Mouse (Mus musculus) MEL (cell line): ENCODE measurements around the gene Prex1. TPM values are rescaled to one million over a fixed set of nuclear protein-coding genes. Genes with fewer than 3 reads are reported as not detected.

Experiments used
- DNase-seq: peaks from one replicate; pipeline ENCODE4 v3.0.0; 2011; ENCODE audit warnings: low read depth, low spot score
- H3K27ac ChIP-seq: 2 replicates; pipeline ENCODE4 v1.5.1; 2012; ENCODE audit warnings: low read depth, mild to moderate bottlenecking, control low read depth, low read length, moderate library complexity; ENCODE audit not compliant: control insufficient read depth
- H3K27me3 ChIP-seq, 2 experiments: fragments of 150-350 bp in 1 of 2; sonication (generic) in 1 of 2; 2 replicates each; pipeline ENCODE4 v1.6.1; 2012; ENCODE audit warnings: low read length in 2 of 2, mild to moderate bottlenecking in 2 of 2, improper control_type of control experiment in 1 of 2, moderate library complexity in 1 of 2; ENCODE audit not compliant: insufficient read depth in 2 of 2, control insufficient read depth in 1 of 2
- H3K36me3 ChIP-seq, 2 experiments: 2 replicates each; pipeline ENCODE4 v1.6.1; 2012 to 2014; ENCODE audit warnings: low read length in 2 of 2, improper control_type of control experiment in 1 of 2, inconsistent platforms in 1 of 2, mild to moderate bottlenecking in 1 of 2; ENCODE audit not compliant: insufficient read depth in 2 of 2, control insufficient read depth in 1 of 2
- H3K4me1 ChIP-seq, 2 experiments: fragments of 150-350 bp in 1 of 2; sonication (generic) in 1 of 2; 2 replicates each; pipeline ENCODE4 v1.6.1; 2012; ENCODE audit warnings: low read length in 2 of 2, improper control_type of control experiment in 1 of 2, mild to moderate bottlenecking in 1 of 2; ENCODE audit not compliant: insufficient read depth in 2 of 2, control insufficient read depth in 1 of 2
- H3K4me3 ChIP-seq, 2 experiments: fragments of 150-350 bp in 1 of 2; sonication (generic) in 1 of 2; 2 replicates each; pipeline ENCODE4 v1.5.1; 2012; ENCODE audit warnings: low read depth in 2 of 2, low read length in 2 of 2, mild to moderate bottlenecking in 2 of 2, moderate library complexity in 2 of 2, control low read depth in 1 of 2, improper control_type of control experiment in 1 of 2; ENCODE audit not compliant: control insufficient read depth in 1 of 2, insufficient read depth in 1 of 2
- H3K79me2 ChIP-seq: 2 replicates; pipeline ENCODE4 v1.6.1; 2012; ENCODE audit warnings: mild to moderate bottlenecking, low read length, moderate library complexity; ENCODE audit not compliant: control insufficient read depth, poor library complexity, insufficient read depth
- H3K9ac ChIP-seq: 2 replicates; pipeline ENCODE4 v1.6.1; 2012; ENCODE audit warnings: low read depth, mild to moderate bottlenecking, control low read depth, low read length, moderate library complexity; ENCODE audit not compliant: control insufficient read depth, poor library complexity, severe bottlenecking
- H3K9me3 ChIP-seq: fragments of 150-350 bp; sonication (generic); replicated peaks from 2 replicates; pipeline ENCODE4 v1.6.1; 2012; ENCODE audit warnings: mild to moderate bottlenecking, low read length, improper control_type of control experiment, moderate library complexity; ENCODE audit not compliant: insufficient read depth
- CHD1 ChIP-seq: IDR thresholded peaks from 2 replicates; pipeline ENCODE4 v1.6.1; 2012; ENCODE audit warnings: low read depth, mild to moderate bottlenecking, inconsistent platforms, low read length, improper control_type of control experiment
- CHD2 ChIP-seq: IDR thresholded peaks from 2 replicates; pipeline ENCODE4 v1.6.1; 2011; ENCODE audit warnings: low read length, improper control_type of control experiment
- CTCF ChIP-seq, 3 experiments: IDR thresholded peaks in 2 of 3; conservative IDR thresholded peaks in 1 of 3; 2 replicates each; pipeline ENCODE4 v1.5.1; 2011 to 2012; ENCODE audit warnings: low read length in 3 of 3, low read depth in 2 of 3, mild to moderate bottlenecking in 2 of 3, improper control_type of control experiment in 1 of 3, inconsistent platforms in 1 of 3, mixed read lengths in 1 of 3, moderate library complexity in 1 of 3; ENCODE audit not compliant: control insufficient read depth in 1 of 3, insufficient read depth in 1 of 3, poor library complexity in 1 of 3, severe bottlenecking in 1 of 3
- E2F4 ChIP-seq: IDR thresholded peaks from 2 replicates; pipeline ENCODE4 v1.6.1; 2011; ENCODE audit warnings: low read depth, low read length, improper control_type of control experiment, borderline replicate concordance
- ELF1 ChIP-seq: IDR thresholded peaks from 2 replicates; pipeline ENCODE4 v1.6.1; 2014; ENCODE audit warnings: low read depth, mild to moderate bottlenecking, inconsistent platforms, low read length, improper control_type of control experiment, moderate library complexity
- EP300 ChIP-seq, 2 experiments: IDR thresholded peaks; 2 replicates each; pipeline ENCODE4 v1.6.1; 2011; ENCODE audit warnings: improper control_type of control experiment in 2 of 2, low read length in 2 of 2, low read depth in 1 of 2, mild to moderate bottlenecking in 1 of 2
- ETS1 ChIP-seq: IDR thresholded peaks from 2 replicates; pipeline ENCODE4 v1.6.1; 2012; ENCODE audit warnings: low read depth, mild to moderate bottlenecking, inconsistent platforms, low read length, improper control_type of control experiment, moderate library complexity
- GABPA ChIP-seq: IDR thresholded peaks from 2 replicates; pipeline ENCODE4 v1.6.1; 2012; ENCODE audit warnings: low read depth, mild to moderate bottlenecking, inconsistent platforms, low read length, improper control_type of control experiment, moderate library complexity
- GATA1 ChIP-seq: IDR thresholded peaks from 2 replicates; pipeline ENCODE4 v1.6.1; 2011; ENCODE audit warnings: low read depth, low read length, improper control_type of control experiment
- HCFC1 ChIP-seq: IDR thresholded peaks from 2 replicates; pipeline ENCODE4 v1.6.1; 2012; ENCODE audit warnings: low read depth, mild to moderate bottlenecking, inconsistent platforms, low read length, improper control_type of control experiment, moderate library complexity
- JUND ChIP-seq: IDR thresholded peaks from 2 replicates; pipeline ENCODE4 v1.6.1; 2011; ENCODE audit warnings: low read depth, mild to moderate bottlenecking, improper control_type of control experiment, low read length
- MAFK ChIP-seq: IDR thresholded peaks from 2 replicates; pipeline ENCODE4 v1.6.1; 2011; ENCODE audit warnings: low read depth, mild to moderate bottlenecking, low read length, improper control_type of control experiment, borderline replicate concordance
- MAZ ChIP-seq: IDR thresholded peaks from 2 replicates; pipeline ENCODE4 v1.6.1; 2012; ENCODE audit warnings: low read depth, mild to moderate bottlenecking, inconsistent platforms, low read length, improper control_type of control experiment
- MEF2A ChIP-seq: IDR thresholded peaks from 2 replicates; pipeline ENCODE4 v1.6.1; 2014; ENCODE audit warnings: low read depth, mild to moderate bottlenecking, inconsistent platforms, low read length, improper control_type of control experiment; ENCODE audit not compliant: poor library complexity, insufficient replicate concordance, severe bottlenecking; ENCODE audit errors: extremely low read depth
- MXI1 ChIP-seq: IDR thresholded peaks from 2 replicates; pipeline ENCODE4 v1.6.1; 2011; ENCODE audit warnings: mild to moderate bottlenecking, low read depth, low read length, improper control_type of control experiment
- MYC ChIP-seq: IDR thresholded peaks from 2 replicates; pipeline ENCODE4 v1.6.1; 2011; ENCODE audit warnings: low read depth, mild to moderate bottlenecking, low read length, improper control_type of control experiment, moderate library complexity
- NELFE ChIP-seq: IDR thresholded peaks from 2 replicates; pipeline ENCODE4 v1.6.1; 2011; ENCODE audit warnings: low read depth, low read length, improper control_type of control experiment
- NRF1 ChIP-seq: IDR thresholded peaks from 2 replicates; pipeline ENCODE4 v1.6.1; 2014; ENCODE audit warnings: low read depth, mild to moderate bottlenecking, inconsistent platforms, low read length, improper control_type of control experiment, moderate library complexity; ENCODE audit not compliant: poor library complexity, insufficient read depth, severe bottlenecking
- POLR2A ChIP-seq, 2 experiments: IDR thresholded peaks; 2 replicates each; pipeline ENCODE4 v1.6.1; 2011 to 2012; ENCODE audit warnings: low read length in 2 of 2, mild to moderate bottlenecking in 2 of 2, control low read depth in 1 of 2, improper control_type of control experiment in 1 of 2, low read depth in 1 of 2, moderate library complexity in 1 of 2; ENCODE audit not compliant: control insufficient read depth in 1 of 2, insufficient read depth in 1 of 2, poor library complexity in 1 of 2
- POLR2AphosphoS2 ChIP-seq: IDR thresholded peaks from 2 replicates; pipeline ENCODE4 v1.6.1; 2011; ENCODE audit warnings: low read length, improper control_type of control experiment
- POLR2AphosphoS5 ChIP-seq: IDR thresholded peaks from 2 replicates; pipeline ENCODE4 v1.6.1; 2012; ENCODE audit warnings: low read depth, borderline replicate concordance, mild to moderate bottlenecking, inconsistent platforms, low read length, moderate library complexity, mixed read lengths
- RCOR1 ChIP-seq: IDR thresholded peaks from 2 replicates; pipeline ENCODE4 v1.6.1; 2012; ENCODE audit warnings: low read depth, mild to moderate bottlenecking, inconsistent platforms, low read length, improper control_type of control experiment
- SIN3A ChIP-seq: IDR thresholded peaks from 2 replicates; pipeline ENCODE4 v1.6.1; 2012; ENCODE audit warnings: low read length, improper control_type of control experiment, inconsistent platforms
- SMC3 ChIP-seq: IDR thresholded peaks from 2 replicates; pipeline ENCODE4 v1.6.1; 2011; ENCODE audit warnings: low read depth, low read length, improper control_type of control experiment
- TAL1 ChIP-seq: IDR thresholded peaks from 2 replicates; pipeline ENCODE4 v1.6.1; 2012; ENCODE audit warnings: mild to moderate bottlenecking, inconsistent platforms, low read length, moderate library complexity, mixed read lengths
- TBP ChIP-seq: IDR thresholded peaks from 2 replicates; pipeline ENCODE4 v1.8.0; 2011; ENCODE audit warnings: low read depth, low read length, improper control_type of control experiment
- TCF12 ChIP-seq: IDR thresholded peaks from 2 replicates; pipeline ENCODE4 v1.6.1; 2014; ENCODE audit warnings: low read depth, mild to moderate bottlenecking, inconsistent platforms, low read length, improper control_type of control experiment, moderate library complexity
- UBTF ChIP-seq: IDR thresholded peaks from 2 replicates; pipeline ENCODE4 v1.6.1; 2012; ENCODE audit warnings: low read depth, mild to moderate bottlenecking, inconsistent platforms, low read length, improper control_type of control experiment, moderate library complexity, borderline replicate concordance; ENCODE audit not compliant: insufficient read depth
- USF1 ChIP-seq: IDR thresholded peaks from 2 replicates; pipeline ENCODE4 v1.6.1; 2014; ENCODE audit warnings: low read depth, mild to moderate bottlenecking, inconsistent platforms, low read length, improper control_type of control experiment, moderate library complexity
- USF2 ChIP-seq, 2 experiments: IDR thresholded peaks; 2 replicates each; pipeline ENCODE4 v1.6.1; 2011 to 2012; ENCODE audit warnings: improper control_type of control experiment in 2 of 2, low read length in 2 of 2, borderline replicate concordance in 1 of 2, inconsistent platforms in 1 of 2, low read depth in 1 of 2, mild to moderate bottlenecking in 1 of 2; ENCODE audit not compliant: insufficient read depth in 1 of 2
- ZC3H11A ChIP-seq: IDR thresholded peaks from 2 replicates; pipeline ENCODE4 v1.6.1; 2012; ENCODE audit warnings: low read depth, mild to moderate bottlenecking, inconsistent platforms, low read length, improper control_type of control experiment
- ZKSCAN1 ChIP-seq: IDR thresholded peaks from 2 replicates; pipeline ENCODE4 v1.6.1; 2012; ENCODE audit warnings: low read depth, mild to moderate bottlenecking, inconsistent platforms, low read length, improper control_type of control experiment, moderate library complexity
- ZMIZ1 ChIP-seq: IDR thresholded peaks from 2 replicates; pipeline ENCODE4 v1.6.1; 2012; ENCODE audit warnings: low read depth, mild to moderate bottlenecking, inconsistent platforms, low read length, improper control_type of control experiment, moderate library complexity
- polyA plus RNA-seq, 2 experiments: library from polyadenylated mRNA; stranded (reverse) in 1 of 2; unstranded in 1 of 2; fragments of >175 nt in 1 of 2; fragments of >200 nt in 1 of 2; gene quantifications; 2 replicates each; pipeline versions ENCODE4 v1.2.1 to v1.2.4; 2012; ENCODE audit warnings: low replicate concordance in 2 of 2, low read depth in 1 of 2; ENCODE audit not compliant: insufficient read length in 2 of 2, insufficient read depth in 1 of 2, missing spikeins in 1 of 2
- total RNA-seq: library from RNA; depleted of rRNA; stranded (reverse); fragments of 300-350 nt; gene quantifications from 2 replicates; pipeline ENCODE4 v1.2.3, GENCODE M21; 2012

Prex1 gene
- total and polyA plus RNA-seq, 3 experiments = 8.0 to 33.1 (median 15.8) TPM

GRCm38 (mm10) chr2:166666175-166666574 is 47.5 kb downstream of the Prex1 start (continued):
- no peak for TF ChIP-seq POLR2AphosphoS5

- Histone ChIP-seq H3K9me3 (no peaks in the 10 kb centered on the region), H3K9ac (peak overlapping the region; percentile 38; the same call in 1 of the 2 replicates), H3K4me1 (peaks cover 16 to 21% of the 10 kb centered on the region in 2 experiments), H3K36me3 (peaks cover 0 to 7% of the 10 kb centered on the region in 2 experiments; a peak in 2 of 4 replicates), H3K27ac (peak overlapping the region; percentile 73), H3K4me3 (no peak overlapping the region), H3K79me2 (no peaks in the 10 kb centered on the region), H3K27me3 (no peaks in the 10 kb centered on the region)
- DNase-seq = peak; percentile 94
- no peak for TF ChIP-seq ELF1
- TF ChIP-seq NRF1 = no peak
- no peak for TF ChIP-seq POLR2AphosphoS5
- no peak for TF ChIP-seq POLR2AphosphoS2
- TF ChIP-seq JUND = peak; percentile 70; the same call in 1 of the 2 replicates
- no peak for TF ChIP-seq CHD2
- TF ChIP-seq MYC = peak; percentile 54; the same call in 1 of the 2 replicates
- no peak for TF ChIP-seq ZMIZ1
- no peak for TF ChIP-seq UBTF
- peak; percentile 59; the same call in 1 of the 2 replicates for TF ChIP-seq MAZ
- TF ChIP-seq USF1 = peak; percentile 74
- no peak for TF ChIP-seq ZKSCAN1
- TF ChIP-seq SIN3A = peak; percentile 66
- no peak for TF ChIP-seq MEF2A
- peak; percentile 75 for TF ChIP-seq ETS1
- no peak for TF ChIP-seq NELFE
- TF ChIP-seq MXI1 = peak; percentile 27; the same call in 1 of the 2 replicates
- no peak for TF ChIP-seq POLR2A (IDR thresholded peaks at IDR 0.05; ENCODE audit: control insufficient read depth in 1 of 2, insufficient read depth in 1 of 2, low read depth in 1 of 2, low read length in 2 of 2, poor library complexity in 1 of 2)
- TF ChIP-seq GABPA = no peak
- TF ChIP-seq EP300 (IDR thresholded peaks at IDR 0.05; ENCODE audit: low read depth in 1 of 2, low read length in 2 of 2) = peak; percentile 48 to 64; a peak in 3 of 4 replicates
- TF ChIP-seq TAL1 = no peak; the same call in 1 of the 2 replicates
- TF ChIP-seq CHD1 = no peak
- no peak for TF ChIP-seq ZC3H11A
- TF ChIP-seq TBP = peak; percentile 61; the same call in 1 of the 2 replicates
- TF ChIP-seq HCFC1 = 0 out of 2 replicates have a peak, but pooled peaks have one; percentile 31
- peak; percentile 22; the same call in 1 of the 2 replicates for TF ChIP-seq RCOR1
- peak; percentile 50; the same call in 1 of the 2 replicates for TF ChIP-seq TCF12
- no peak for TF ChIP-seq SMC3
- no peak for TF ChIP-seq MAFK
- no peak for TF ChIP-seq E2F4
- 0 out of 4 replicates have a peak, but pooled peaks of 1 of the 2 experiments have one; percentile 26 for TF ChIP-seq USF2 (IDR thresholded peaks at IDR 0.05; ENCODE audit: borderline replicate concordance in 1 of 2, insufficient read depth in 1 of 2, low read depth in 1 of 2, low read length in 2 of 2)
- TF ChIP-seq CTCF (IDR thresholded peaks at IDR 0.05 in 2 of 3, conservative IDR thresholded peaks at IDR 0.05 in 1 of 3; ENCODE audit: control insufficient read depth in 1 of 3, insufficient read depth in 1 of 3, low read depth in 2 of 3, low read length in 3 of 3, poor library complexity in 1 of 3, severe bottlenecking in 1 of 3) = no peak
- TF ChIP-seq GATA1 = peak; percentile 75
These were observed 48.2 kb downstream of the Prex1 start for GRCm38 (mm10) chr2:166665244-166665922.
